Mouse (Mus musculus) urinary bladder, adult 2 months (tissue): ENCODE results near the gene Mthfsl. TPM values are rescaled to one million over a fixed set of nuclear protein-coding genes. Genes with fewer than 3 reads are reported as not detected.
"Not testable (repeated sequence)": the region's sequence is repeated elsewhere in the genome, so short reads cannot be mapped to it uniquely, and the experiment has no call there.

ENCODE experiments used
- DNase-seq: peaks from one replicate; pipeline ENCODE4 v3.0.0; 2022; ENCODE audit warnings: low spot score
- polyA plus RNA-seq: library from polyadenylated mRNA; depleted of rRNA; stranded (reverse); fragments of >200 nt; gene quantifications from 2 replicates; pipeline ENCODE4 v1.2.3, GENCODE M21; 2012; rRNA removed

Mthfsl gene
- polyA plus RNA-seq, 1 experiment = 36.1 TPM

DNA sequence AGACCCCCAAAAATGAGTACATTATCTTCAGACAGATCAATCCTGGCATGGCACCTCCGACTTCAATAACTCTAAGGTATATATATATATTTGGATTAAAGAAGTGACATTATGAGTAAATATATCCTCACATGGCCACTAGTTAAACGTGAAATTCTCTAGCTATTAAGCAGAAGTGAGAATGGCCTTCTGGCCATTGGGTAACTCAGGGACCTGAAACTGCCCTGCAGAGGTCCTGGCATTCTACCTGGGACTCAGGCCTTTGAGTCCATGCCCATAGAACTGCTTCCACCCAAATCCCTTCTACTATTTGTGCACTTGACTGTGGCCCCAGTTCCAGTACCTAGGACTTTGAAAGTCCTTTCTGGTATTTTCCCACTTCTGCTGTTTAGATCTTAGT lies 28.8 kb downstream of the Mthfsl start:
- not testable (repeated sequence) for DNase-seq

DNA sequence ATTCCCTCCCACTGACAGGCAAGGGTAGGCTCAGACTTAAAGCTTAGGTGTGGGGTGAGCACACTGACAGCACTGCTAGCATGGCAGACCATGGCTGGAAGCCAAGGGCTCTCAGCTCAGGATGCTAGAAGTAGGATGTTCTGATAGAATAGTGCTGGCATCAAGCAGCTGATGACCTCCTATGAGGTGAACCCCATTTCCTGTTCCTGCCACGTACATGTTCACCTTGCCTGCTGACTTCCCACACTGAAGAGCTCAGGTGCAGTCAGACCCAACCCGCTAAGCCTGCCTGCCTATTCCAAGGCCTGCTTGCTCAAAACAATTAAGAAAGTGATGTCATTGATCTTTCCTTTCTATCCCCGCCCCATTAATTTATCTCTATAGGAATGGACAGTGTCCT lies 30.6 kb downstream of the Mthfsl start:
- not testable (repeated sequence) for DNase-seq

DNA sequence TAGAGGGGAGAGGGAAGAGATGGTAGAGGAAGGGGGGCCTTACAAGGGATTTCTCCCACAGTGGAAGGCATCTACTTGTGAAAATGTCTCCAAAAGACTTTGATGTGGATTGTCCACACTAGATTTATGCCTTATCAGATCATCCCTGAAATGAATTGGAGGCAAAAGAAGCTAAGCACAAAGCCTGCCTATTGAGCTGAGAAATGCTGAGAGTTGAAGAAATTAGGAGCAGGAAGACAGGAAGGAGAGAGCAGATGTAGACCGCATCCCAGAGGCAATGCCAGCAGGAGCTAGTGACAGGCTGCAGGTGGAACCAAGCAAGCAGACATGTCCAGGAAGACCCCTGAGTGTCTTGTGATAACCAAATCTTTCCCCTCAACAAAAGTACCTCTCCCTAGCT lies 33.4 kb downstream of the Mthfsl start:
- DNase-seq = not testable (repeated sequence)

DNA sequence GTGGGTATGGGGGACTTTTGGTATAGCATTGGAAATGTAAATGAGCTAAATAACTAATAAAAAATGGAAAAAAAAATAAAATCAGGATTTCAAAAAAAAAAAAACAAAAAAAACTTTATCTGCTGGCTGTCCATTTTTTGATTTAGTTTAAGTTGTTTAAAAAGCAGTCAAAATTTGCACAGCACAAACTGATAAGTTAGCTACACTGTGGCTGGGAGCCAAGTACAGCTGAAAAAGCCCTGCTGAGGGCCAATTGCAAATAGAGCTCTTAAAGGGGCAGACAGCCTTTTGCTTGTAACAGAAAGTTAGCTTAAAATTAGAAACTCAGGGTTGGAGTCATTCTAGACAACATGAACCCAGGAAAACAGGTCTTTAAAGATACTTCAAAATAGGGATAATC lies 61.8 kb downstream of the Mthfsl start:
- not testable (repeated sequence) for DNase-seq

DNA sequence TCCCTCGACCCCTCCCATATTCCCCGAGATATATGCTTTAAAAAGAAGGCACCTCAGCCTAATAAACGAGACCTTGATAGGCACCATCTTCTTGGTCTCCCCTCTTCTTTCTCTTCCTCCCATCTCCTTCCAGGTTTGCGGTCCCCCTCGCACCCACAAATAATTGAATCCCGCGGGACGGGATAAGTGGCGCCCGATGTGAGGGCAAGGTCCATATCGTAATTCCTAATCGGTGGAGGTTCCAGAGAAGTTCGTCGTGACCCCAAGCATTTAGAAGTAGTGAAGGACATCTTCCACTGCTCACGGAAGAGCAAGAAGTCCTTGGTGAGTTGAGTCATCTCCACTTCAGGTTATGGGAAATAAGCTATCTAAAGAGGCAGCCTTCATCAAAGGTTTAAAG lies 69.4 kb downstream of the Mthfsl start:
- DNase-seq = not testable (repeated sequence)

Other genes with a start within 250 kb of the Mthfsl start
- 15.9 and 35.9 TPM in 2 replicates for gene Syncrip, start 237.7 kb downstream of the Mthfsl start, polyA plus RNA-seq
- gene Zfp949, start 172.3 kb downstream of the Mthfsl start, polyA plus RNA-seq = 9.7 and 10.3 TPM in 2 replicates
- 0.03 TPM in 1 of 2 replicates, not detected in the other for gene Trim43a, start 139.4 kb downstream of the Mthfsl start, polyA plus RNA-seq
- gene Bcl2a1d, start 11.6 kb upstream of the Mthfsl start, polyA plus RNA-seq = 2.9 and 3.0 TPM in 2 replicates
- not detected in 2 replicates for gene Trim43c, start 118.9 kb upstream of the Mthfsl start, polyA plus RNA-seq
- gene Bcl2a1a, start 236.6 kb upstream of the Mthfsl start, polyA plus RNA-seq = 1.7 and 1.8 TPM in 2 replicates